Mouse (Mus musculus) hindbrain, embryonic 13.5 days (tissue): Measurements from ENCODE around the gene Fstl5. TPM values are rescaled to one million over a fixed set of nuclear protein-coding genes. Genes with fewer than 3 reads are reported as not detected.

Experiments used
- polyA plus RNA-seq: library from polyadenylated mRNA; unstranded; fragments of >200 nt; fragmentation: Nextera tagmentation; extraction: Ambion mirVana; gene quantifications from 2 replicates; pipeline ENCODE4 v1.2.1, GENCODE M21; 2015

Gene Fstl5
- polyA plus RNA-seq, 1 experiment from 2014 or later = 55.0 TPM

Other genes starting within 250 kb of the Fstl5 start
- gene Golim4, start 117.3 kb upstream of the Fstl5 start, polyA plus RNA-seq = 32.9 and 33.5 TPM in 2 replicates